23 mouse cellular contexts compared by ENCODE assay signal in the genomic region with DNA sequence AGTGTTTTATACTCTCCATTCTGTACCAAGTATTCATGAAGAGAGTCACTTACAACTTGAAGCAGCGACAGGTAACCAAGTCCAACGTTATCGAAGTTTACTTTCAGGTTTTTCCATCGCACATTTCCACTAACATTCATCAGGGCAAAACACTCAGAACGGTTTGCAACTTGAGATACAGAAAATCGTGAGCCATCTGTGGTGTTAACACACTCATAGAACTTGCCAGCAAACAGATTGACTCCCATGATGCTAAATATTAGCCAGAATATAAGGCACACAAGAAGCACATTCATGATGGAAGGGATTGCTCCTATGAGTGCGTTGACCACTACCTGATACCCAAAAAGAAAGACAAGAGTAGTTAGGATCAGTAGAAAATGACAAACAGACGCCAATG. TPM values are rescaled to one million over a fixed set of nuclear protein-coding genes. Genes with fewer than 3 reads are reported as not detected.
DNase-seq lines count a peak whose midpoint lies in the region; ATAC-seq and TF ChIP-seq lines count a peak whose summit lies in the region.
"Had no signal": no experiment of that assay in that cellular context is flagged by ENCODE, and none has a peak within 500 bp of the region (broad histone marks: within the 10 kb centered on the region; RNA-seq: fewer than 3 reads in every experiment).

No protein-coding gene starts in this region.

- WGBS in forebrain, embryonic 16.5 days, result 74% methylated on average over 8 of the region's 8 CpGs
- 93% methylated on average over 8 of the region's 8 CpGs for WGBS in forebrain, embryonic 10.5 days

- no peaks in the 10 kb centered on the region for H3K9me3 ChIP-seq in forebrain, embryonic 16.5 days (ENCODE audit: control insufficient read depth, low read length)
- no peaks in the 10 kb centered on the region for H3K9me3 ChIP-seq in forebrain, embryonic 10.5 days
- H3K9me3 ChIP-seq: embryonic facial prominence, embryonic 15.5 days; forebrain, embryonic 12.5 days; heart, embryonic 15.5 days; hindbrain, embryonic 13.5 days had no signal

- peak; percentile 47; the same call in 1 of the 2 replicates for ATAC-seq in forebrain, embryonic 16.5 days
- ATAC-seq: hindbrain, postnatal 0 days had no signal

- no peak for DNase-seq in forebrain, embryonic 10.5 days (ENCODE audit: extremely low spot score, low spot score)
- DNase-seq in layer of hippocampus, adult 2 months (ENCODE audit: low spot score in 2 of 2), result peak; percentile 8 to 16
- DNase-seq in layer of hippocampus, postnatal 10 days (ENCODE audit: low spot score in 2 of 2), result no peak
- peak; percentile 9 to 57 for DNase-seq in layer of hippocampus, postnatal 14 days (ENCODE audit: low spot score in 2 of 2)
- DNase-seq in left cerebral cortex, postnatal 14 days (ENCODE audit: low spot score in 2 of 2), result no peak
- no peak for DNase-seq in left cerebral cortex, postnatal 10 days (ENCODE audit: extremely low spot score in 1 of 2, low spot score in 2 of 2)
- DNase-seq: adrenal gland, postnatal 10 days; cerebellum, adult 2 months; cerebellum, postnatal 10 days; gastrocnemius, postnatal 14 days; heart, adult 2 months; heart, postnatal 14 days had no signal

- intact Hi-C loops in left cerebral cortex, postnatal 14 days (cut with DNase I), result no loop called here
- intact Hi-C loops in left cerebral cortex, postnatal 10 days (cut with DNase I), result no loop called here

- no peak overlapping the region for H3K9ac ChIP-seq in forebrain, embryonic 16.5 days (replicated peaks; ENCODE audit: low read depth, low read length)
- H3K9ac ChIP-seq: embryonic facial prominence, embryonic 15.5 days; forebrain, embryonic 12.5 days; heart, embryonic 15.5 days; hindbrain, embryonic 13.5 days had no signal

- no peaks in the 10 kb centered on the region for H3K36me3 ChIP-seq in forebrain, embryonic 16.5 days (ENCODE audit: control insufficient read depth, insufficient read depth)
- H3K36me3 ChIP-seq in forebrain, embryonic 10.5 days (replicated peaks), result no peaks in the 10 kb centered on the region
- H3K36me3 ChIP-seq: embryonic facial prominence, embryonic 15.5 days; forebrain, embryonic 12.5 days; heart, embryonic 15.5 days; hindbrain, embryonic 13.5 days had no signal

- no peak overlapping the region for H3K27ac ChIP-seq in forebrain, embryonic 16.5 days (ENCODE audit: low read length)
- no peak overlapping the region for H3K27ac ChIP-seq in forebrain, embryonic 10.5 days
- no peak overlapping the region for H3K27ac ChIP-seq in layer of hippocampus, adult 2 months
- H3K27ac ChIP-seq: embryonic facial prominence, embryonic 15.5 days; forebrain, embryonic 12.5 days; heart, adult 2 months; heart, embryonic 15.5 days; hindbrain, embryonic 13.5 days; hindbrain, postnatal 0 days had no signal

- H3K4me1 ChIP-seq in forebrain, embryonic 16.5 days (replicated peaks; ENCODE audit: control insufficient read depth, insufficient read depth, low read length), result no peaks in the 10 kb centered on the region; the same call in 1 of the 2 replicates
- no peaks in the 10 kb centered on the region for H3K4me1 ChIP-seq in forebrain, embryonic 10.5 days
- H3K4me1 ChIP-seq: embryonic facial prominence, embryonic 15.5 days; forebrain, embryonic 12.5 days; heart, embryonic 15.5 days; hindbrain, embryonic 13.5 days had no signal

- H3K4me3 ChIP-seq in forebrain, embryonic 16.5 days (replicated peaks; ENCODE audit: low read length), result no peak overlapping the region
- no peak overlapping the region for H3K4me3 ChIP-seq in forebrain, embryonic 10.5 days
- H3K4me3 ChIP-seq in layer of hippocampus, adult 2 months, result no peak overlapping the region
- H3K4me3 ChIP-seq: embryonic facial prominence, embryonic 15.5 days; erythroblast, embryonic 14.5 days; forebrain, embryonic 12.5 days; heart, adult 2 months; heart, embryonic 15.5 days; hindbrain, embryonic 13.5 days had no signal

- H3K27me3 ChIP-seq in forebrain, embryonic 16.5 days (replicated peaks; ENCODE audit: control insufficient read depth, insufficient read depth, low read length), result no peaks in the 10 kb centered on the region
- no peaks in the 10 kb centered on the region for H3K27me3 ChIP-seq in forebrain, embryonic 10.5 days (ENCODE audit: poor library complexity, severe bottlenecking)
- H3K27me3 ChIP-seq: embryonic facial prominence, embryonic 15.5 days; forebrain, embryonic 12.5 days; heart, embryonic 15.5 days; hindbrain, embryonic 13.5 days had no signal

- no peak for TF ChIP-seq CTCF in layer of hippocampus, adult 2 months (conservative IDR thresholded peaks at IDR 0.05)

- no peak overlapping the region for H3K4me2 ChIP-seq in forebrain, embryonic 16.5 days (ENCODE audit: low read length)
- H3K4me2 ChIP-seq: embryonic facial prominence, embryonic 15.5 days; forebrain, embryonic 12.5 days; heart, embryonic 11.5 days; heart, embryonic 15.5 days; hindbrain, embryonic 13.5 days had no signal

RNA-seq across cellular contexts. Expression of a gene that starts 53.9 kb away (rescaled TPM):
- polyA plus RNA-seq in forebrain, embryonic 16.5 days (2015; fragmentation: Nextera tagmentation; extraction: Ambion mirVana), result 12.3 and 13.6 TPM in 2 replicates
- 1.1 and 1.4 TPM in 2 replicates for polyA plus RNA-seq in forebrain, embryonic 10.5 days (2016; fragmentation: Nextera tagmentation; extraction: Ambion mirVana)
- total RNA-seq in layer of hippocampus, adult 2 months (2021), result 10 to 100 TPM; 62.2 to 63.7 TPM
- total RNA-seq in layer of hippocampus, postnatal 10 days (2021), result 10 to 100 TPM; 37.0 to 37.9 TPM
- 10 to 100 TPM; 49.6 to 60.0 TPM for total RNA-seq in layer of hippocampus, postnatal 14 days (2021)
- 10 to 100 TPM; 82.5 to 89.0 TPM for total RNA-seq in left cerebral cortex, postnatal 14 days (2021)
- total RNA-seq in left cerebral cortex, postnatal 10 days (2021), result 10 to 100 TPM; 54.5 to 57.1 TPM
- total RNA-seq: hematopoietic stem cell, adult 5-6 weeks; MEL had no signal
- polyA plus RNA-seq: C2C12; erythroblast, embryonic 14.5 days had no signal

Comparison
In these comparisons a context has a peak if more than half of its experiments do, and no peak if none do; other contexts are left out.
1. DNase-seq: peak in layer of hippocampus, adult 2 months (2 of 2) and layer of hippocampus, postnatal 14 days (2 of 2); none in forebrain, embryonic 10.5 days (single experiment), layer of hippocampus, postnatal 10 days (0 of 2), left cerebral cortex, postnatal 14 days (0 of 2) and left cerebral cortex, postnatal 10 days (0 of 2).